30 mouse cellular contexts compared by ENCODE assay signal in genomic region chr6:135310305-135310704, GRCm38 (mm10). TPM values are rescaled to one million over a fixed set of nuclear protein-coding genes. Genes with fewer than 3 reads are reported as not detected.
DNase-seq lines count a peak whose midpoint lies in the region; ATAC-seq and TF ChIP-seq lines count a peak whose summit lies in the region.
"Had no signal": no experiment of that assay in that cellular context is flagged by ENCODE, and none has a peak within 500 bp of the region (broad histone marks: within the 10 kb centered on the region; RNA-seq: fewer than 3 reads in every experiment).

Gene Pbp2 (minus strand): TSS chr6:135310405.

- TF ChIP-seq EP300 in ES-Bruce4 (IDR thresholded peaks at IDR 0.05; ENCODE audit: insufficient read depth, low read depth, low read length) = no peak
- TF ChIP-seq EP300 in lung, postnatal 0 days (IDR thresholded peaks at IDR 0.05) = no peak

- TF ChIP-seq POLR2A in testis, adult 2 months (IDR thresholded peaks at IDR 0.05; ENCODE audit: control insufficient read depth, low read depth, low read length) = peak; percentile 71
- no peak for TF ChIP-seq POLR2A in ES-Bruce4 (IDR thresholded peaks at IDR 0.05; ENCODE audit: insufficient read depth, low read length)

- no peak for ATAC-seq in megakaryocyte, adult 5-6 weeks (ENCODE audit: poor library complexity, severe bottlenecking)
- ATAC-seq in limb, embryonic 15.5 days (ENCODE audit: insufficient number of reproducible peaks, low FRiP score, low TSS enrichment, low read depth) = no peak
- ATAC-seq in lung, postnatal 0 days = no peak
- ATAC-seq in intestine, embryonic 16.5 days = no peak
- ATAC-seq: activated CD4-positive, CD25-positive, alpha-beta regulatory T cell, adult 4 months; forebrain, embryonic 14.5 days; forebrain, embryonic 16.5 days; Patski had no signal

- no peaks in the 10 kb centered on the region for H3K36me3 ChIP-seq in megakaryocyte, embryonic 14.5 days (replicated peaks; ENCODE audit: low read length)
- no peaks in the 10 kb centered on the region for H3K36me3 ChIP-seq in testis, adult 2 months (ENCODE audit: control insufficient read depth, insufficient read depth, low read length)
- no peaks in the 10 kb centered on the region for H3K36me3 ChIP-seq in ES-Bruce4 (ENCODE audit: control insufficient read depth, insufficient read depth, low read length, poor library complexity, severe bottlenecking)
- no peaks in the 10 kb centered on the region for H3K36me3 ChIP-seq in limb, embryonic 15.5 days
- no peaks in the 10 kb centered on the region for H3K36me3 ChIP-seq in lung, postnatal 0 days (ENCODE audit: insufficient read depth, low read length)
- no peaks in the 10 kb centered on the region for H3K36me3 ChIP-seq in intestine, embryonic 16.5 days (ENCODE audit: control insufficient read depth, insufficient read depth, low read length)
- H3K36me3 ChIP-seq: embryonic facial prominence, embryonic 13.5 days; embryonic facial prominence, embryonic 15.5 days; forebrain, embryonic 10.5 days; forebrain, embryonic 12.5 days; G1E had no signal

- peak within 1 kb of the TSS; percentile 23 for H3K4me3 ChIP-seq in megakaryocyte, embryonic 14.5 days (replicated peaks)
- H3K4me3 ChIP-seq in testis, adult 2 months (ENCODE audit: control insufficient read depth, low read depth, low read length) = peak within 1 kb of the TSS; percentile 95
- H3K4me3 ChIP-seq in ES-Bruce4 (ENCODE audit: low read depth, low read length) = peak within 1 kb of the TSS; percentile 9; the same call in 1 of the 2 replicates
- no peak within 1 kb of the TSS for H3K4me3 ChIP-seq in limb, embryonic 15.5 days
- no peak within 1 kb of the TSS for H3K4me3 ChIP-seq in lung, postnatal 0 days (ENCODE audit: low read depth, low read length)
- H3K4me3 ChIP-seq in intestine, embryonic 16.5 days (ENCODE audit: low read length) = no peak within 1 kb of the TSS
- H3K4me3 ChIP-seq: embryonic facial prominence, embryonic 13.5 days; embryonic facial prominence, embryonic 15.5 days; erythroblast, embryonic 14.5 days; forebrain, embryonic 10.5 days; forebrain, embryonic 12.5 days had no signal

- no peak within 1 kb of the TSS for H3K9ac ChIP-seq in ES-Bruce4 (ENCODE audit: low read depth, poor library complexity, severe bottlenecking)
- no peak within 1 kb of the TSS for H3K9ac ChIP-seq in limb, embryonic 15.5 days
- H3K9ac ChIP-seq in lung, postnatal 0 days (replicated peaks; ENCODE audit: low read depth) = no peak within 1 kb of the TSS
- H3K9ac ChIP-seq in intestine, embryonic 16.5 days (ENCODE audit: low read depth, low read length) = no peak within 1 kb of the TSS
- H3K9ac ChIP-seq: embryonic facial prominence, embryonic 13.5 days; embryonic facial prominence, embryonic 15.5 days; forebrain, embryonic 12.5 days had no signal

- TF ChIP-seq CTCF in testis, adult 2 months (IDR thresholded peaks at IDR 0.05; ENCODE audit: control insufficient read depth, insufficient read depth, insufficient replicate concordance, low read depth, low read length) = no peak
- no peak for TF ChIP-seq CTCF in ES-Bruce4 (IDR thresholded peaks at IDR 0.05; ENCODE audit: low read depth, low read length)
- TF ChIP-seq CTCF in lung, postnatal 0 days (IDR thresholded peaks at IDR 0.05) = no peak

- peak within 1 kb of the TSS; percentile 94 for H3K27ac ChIP-seq in testis, adult 2 months (ENCODE audit: control insufficient read depth, insufficient read depth, low read depth, low read length)
- no peak within 1 kb of the TSS for H3K27ac ChIP-seq in ES-Bruce4 (ENCODE audit: insufficient read depth, low read length)
- peak within 1 kb of the TSS; percentile 59; the same call in 1 of the 2 replicates for H3K27ac ChIP-seq in limb, embryonic 15.5 days
- no peak within 1 kb of the TSS for H3K27ac ChIP-seq in lung, postnatal 0 days (ENCODE audit: low read length)
- no peak within 1 kb of the TSS for H3K27ac ChIP-seq in intestine, embryonic 16.5 days (ENCODE audit: low read length)
- H3K27ac ChIP-seq: embryonic facial prominence, embryonic 13.5 days; embryonic facial prominence, embryonic 15.5 days; forebrain, embryonic 10.5 days; forebrain, embryonic 12.5 days had no signal

- H3K4me2 ChIP-seq in limb, embryonic 15.5 days = no peak within 1 kb of the TSS
- H3K4me2 ChIP-seq in lung, postnatal 0 days (replicated peaks; ENCODE audit: low read depth, low read length) = no peak within 1 kb of the TSS
- no peak within 1 kb of the TSS for H3K4me2 ChIP-seq in intestine, embryonic 16.5 days (ENCODE audit: low read depth, low read length)
- H3K4me2 ChIP-seq: embryonic facial prominence, embryonic 13.5 days; embryonic facial prominence, embryonic 15.5 days; forebrain, embryonic 12.5 days had no signal

- WGBS in limb, embryonic 15.5 days = 98% methylated on average over 9 of the region's 9 CpGs
- WGBS in lung, postnatal 0 days = 95% methylated on average over 9 of the region's 9 CpGs
- WGBS in intestine, embryonic 16.5 days = 98% methylated on average over 9 of the region's 9 CpGs

- H3K4me1 ChIP-seq in megakaryocyte, embryonic 14.5 days = no peaks in the 10 kb centered on the region
- H3K4me1 ChIP-seq in testis, adult 2 months (ENCODE audit: control insufficient read depth, insufficient read depth, low read length) = peaks cover 7% of the 10 kb centered on the region
- H3K4me1 ChIP-seq in ES-Bruce4 (ENCODE audit: control insufficient read depth, insufficient read depth, low read length) = no peaks in the 10 kb centered on the region
- H3K4me1 ChIP-seq in limb, embryonic 15.5 days = peaks cover 10% of the 10 kb centered on the region
- H3K4me1 ChIP-seq in lung, postnatal 0 days (ENCODE audit: insufficient read depth, low read depth, low read length) = peaks cover 6% of the 10 kb centered on the region; the same call in 1 of the 2 replicates
- no peaks in the 10 kb centered on the region; the same call in 1 of the 2 replicates for H3K4me1 ChIP-seq in intestine, embryonic 16.5 days (ENCODE audit: control insufficient read depth, insufficient read depth, low read length)
- H3K4me1 ChIP-seq: forebrain, embryonic 10.5 days; forebrain, embryonic 12.5 days had no signal

- peaks cover 25% of the 10 kb centered on the region for H3K9me3 ChIP-seq in megakaryocyte, embryonic 14.5 days
- no peaks in the 10 kb centered on the region for H3K9me3 ChIP-seq in ES-Bruce4 (replicated peaks; ENCODE audit: control insufficient read depth, insufficient read depth, low read length, poor library complexity, severe bottlenecking)
- H3K9me3 ChIP-seq in limb, embryonic 15.5 days = no peaks in the 10 kb centered on the region
- no peaks in the 10 kb centered on the region for H3K9me3 ChIP-seq in lung, postnatal 0 days (ENCODE audit: low read length)
- no peaks in the 10 kb centered on the region; the same call in 1 of the 2 replicates for H3K9me3 ChIP-seq in intestine, embryonic 16.5 days (ENCODE audit: control insufficient read depth, low read length)
- H3K9me3 ChIP-seq: embryonic facial prominence, embryonic 13.5 days; embryonic facial prominence, embryonic 15.5 days; forebrain, embryonic 10.5 days; forebrain, embryonic 12.5 days had no signal

- peaks cover 12% of the 10 kb centered on the region for H3K27me3 ChIP-seq in megakaryocyte, embryonic 14.5 days (replicated peaks)
- no peaks in the 10 kb centered on the region for H3K27me3 ChIP-seq in testis, adult 2 months (ENCODE audit: control insufficient read depth, insufficient read depth, low read length)
- H3K27me3 ChIP-seq in ES-Bruce4 (ENCODE audit: control insufficient read depth, insufficient read depth, low read length, poor library complexity, severe bottlenecking) = no peaks in the 10 kb centered on the region
- H3K27me3 ChIP-seq in limb, embryonic 15.5 days = no peaks in the 10 kb centered on the region
- H3K27me3 ChIP-seq in lung, postnatal 0 days (replicated peaks; ENCODE audit: insufficient read depth, low read length) = no peaks in the 10 kb centered on the region
- H3K27me3 ChIP-seq in intestine, embryonic 16.5 days (replicated peaks; ENCODE audit: control insufficient read depth, insufficient read depth, low read length) = no peaks in the 10 kb centered on the region
- H3K27me3 ChIP-seq: embryonic facial prominence, embryonic 13.5 days; embryonic facial prominence, embryonic 15.5 days; forebrain, embryonic 12.5 days; Patski had no signal

- DNase-seq in testis, postnatal 14 days (ENCODE audit: low spot score) = no peak
- DNase-seq in lung, postnatal 0 days (ENCODE audit: low spot score) = no peak
- DNase-seq: adrenal gland, adult 8-10 months; adrenal gland, postnatal 14 days; adrenal gland, postnatal 36 days; cerebellum, adult 11-12 months; cerebellum, adult 2 months; cerebellum, adult 9-11 months; cerebellum, postnatal 14 days; cerebellum, postnatal 36 days; embryo, embryonic 11 days had no signal

RNA-seq across cellular contexts. Expression of gene Pbp2, which starts in this region (rescaled TPM):
- not detected in 2 replicates for polyA plus RNA-seq in megakaryocyte, embryonic 14.5 days (2012; ENCODE audit: insufficient read depth, low replicate concordance)
- not detected in 2 replicates for total RNA-seq in megakaryocyte, adult 5-6 weeks (2015)
- not detected in 2 replicates for total RNA-seq in megakaryocyte, adult 5-6 weeks (2017)
- 232 and 235 TPM in 2 replicates for polyA plus RNA-seq in testis, adult 2 months (2012; rRNA removed)
- polyA plus RNA-seq in ES-Bruce4 (2011; ENCODE audit: insufficient read depth, insufficient read length, low read depth, missing spikeins) = 0.48 TPM in 1 of 2 replicates, not detected in the other
- polyA plus RNA-seq in limb, embryonic 15.5 days (2015; fragmentation: Nextera tagmentation; extraction: Ambion mirVana) = 2.6 and 3.4 TPM in 2 replicates
- polyA plus RNA-seq in lung, postnatal 0 days (2015; fragmentation: Nextera tagmentation; extraction: Ambion mirVana) = 0.42 and 1.6 TPM in 2 replicates
- 0.10 and 0.11 TPM in 2 replicates for polyA plus RNA-seq in intestine, embryonic 16.5 days (2015; fragmentation: Nextera tagmentation; extraction: Ambion mirVana)
- total RNA-seq: adrenal gland, adult 18-20 months; adrenal gland, adult 8-10 months; adrenal gland, postnatal 14 days; adrenal gland, postnatal 36 days; common myeloid progenitor, adult 5-6 weeks; G1E had no signal
- polyA plus RNA-seq: activated CD4-positive, CD25-positive, alpha-beta regulatory T cell, adult 4 months; cerebellum, adult 2 months; embryonic facial prominence, embryonic 11.5 days; embryonic facial prominence, embryonic 13.5 days; erythroblast, embryonic 14.5 days; forebrain, embryonic 10.5 days; forebrain, embryonic 12.5 days; forebrain, embryonic 14.5 days; forebrain, embryonic 16.5 days; G1E; Patski had no signal

Comparison
In these comparisons a context has a peak if more than half of its experiments do, and no peak if none do; other contexts are left out.
1. RNA of gene Pbp2 (polyA plus RNA-seq): 232 to 235 TPM in testis, adult 2 months; 2.6 to 3.4 TPM in limb, embryonic 15.5 days, 0.48 TPM in ES-Bruce4, 0.42 to 1.6 TPM in lung, postnatal 0 days, 0.10 to 0.11 TPM in intestine, embryonic 16.5 days and not detected in megakaryocyte, embryonic 14.5 days; every median in the first group is over 10 times any median in the second.
2. H3K4me3 ChIP-seq: peak in megakaryocyte, embryonic 14.5 days (single experiment), testis, adult 2 months (single experiment) and ES-Bruce4 (single experiment); none in limb, embryonic 15.5 days (single experiment), lung, postnatal 0 days (single experiment) and intestine, embryonic 16.5 days (single experiment).
3. H3K27ac ChIP-seq: peak in testis, adult 2 months (single experiment) and limb, embryonic 15.5 days (single experiment); none in ES-Bruce4 (single experiment), lung, postnatal 0 days (single experiment) and intestine, embryonic 16.5 days (single experiment).